Mouse (Mus musculus): ENCODE measurements around the gene Mtg1. TPM values are rescaled to one million over a fixed set of nuclear protein-coding genes. Genes with fewer than 3 reads are reported as not detected.

Gene Mtg1
- polyA plus RNA-seq, 1 experiment = 11.3 TPM

DNA sequence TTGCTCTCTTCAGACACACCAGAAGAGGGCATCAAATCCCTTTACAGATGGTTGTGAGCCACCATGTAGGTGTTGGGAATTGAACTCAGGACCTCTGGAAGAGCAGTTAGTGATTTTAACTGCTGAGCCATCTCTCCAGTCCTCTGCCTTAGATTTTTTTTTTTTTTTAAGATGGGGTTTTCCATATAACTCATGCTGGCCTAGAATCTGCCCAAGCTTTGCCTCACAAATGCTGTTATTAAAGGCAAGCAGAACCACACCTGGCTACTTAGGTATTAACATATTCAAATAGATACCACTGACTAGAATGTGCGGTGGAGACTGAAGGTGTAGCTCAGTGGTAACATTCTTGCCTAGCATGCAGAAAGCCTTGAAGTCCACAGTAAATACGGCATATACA, 16.9 kb upstream of the Mtg1 start:
- Histone ChIP-seq H3K4me3 (ENCODE audit: control insufficient read depth, low read depth, low read length) (no peak overlapping the region), H3K4me1 (ENCODE audit: control insufficient read depth, insufficient read depth, low read length) (peaks cover 3% of the 10 kb centered on the region), H3K27ac (ENCODE audit: control insufficient read depth, insufficient read depth, low read depth, low read length) (no peak overlapping the region), H3K27me3 (ENCODE audit: control insufficient read depth, insufficient read depth, low read length) (no peaks in the 10 kb centered on the region), H3K36me3 (ENCODE audit: control insufficient read depth, insufficient read depth, low read length) (no peaks in the 10 kb centered on the region)
- TF ChIP-seq POLR2A (IDR thresholded peaks at IDR 0.05; ENCODE audit: control insufficient read depth, low read depth, low read length) (no peak), CTCF (IDR thresholded peaks at IDR 0.05; ENCODE audit: control insufficient read depth, insufficient read depth, insufficient replicate concordance, low read depth, low read length) (no peak)

DNA sequence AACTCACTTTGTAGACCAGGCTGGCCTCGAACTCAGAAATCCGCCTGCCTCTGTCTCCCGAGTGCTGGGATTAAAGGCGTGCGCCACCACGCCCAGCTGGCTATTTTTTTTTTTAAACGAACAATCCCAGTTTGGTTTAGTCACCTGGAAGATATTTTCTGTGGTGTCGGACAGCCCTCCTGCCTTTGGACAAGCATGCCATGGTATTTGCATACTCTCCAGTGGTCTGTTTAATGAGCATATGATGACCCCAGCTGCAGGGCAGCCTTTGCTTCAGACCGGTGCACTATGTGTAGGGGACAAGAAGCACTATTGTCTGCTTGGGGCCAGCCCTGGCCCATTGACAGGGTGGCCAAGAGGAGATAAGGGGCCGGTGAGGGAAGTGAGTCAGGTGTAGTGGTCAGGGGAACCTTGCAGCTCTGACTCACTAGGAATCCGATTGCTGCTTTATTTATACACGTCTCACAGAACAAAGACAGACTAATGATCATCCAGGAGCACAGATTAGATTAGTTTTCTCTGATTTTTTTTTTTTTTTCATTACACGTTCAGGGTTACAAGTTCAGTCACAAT, 15.9 kb upstream of the Mtg1 start:
- Histone ChIP-seq H3K4me1 (ENCODE audit: control insufficient read depth, insufficient read depth, low read length) (peaks cover 9% of the 10 kb centered on the region), H3K27me3 (ENCODE audit: control insufficient read depth, insufficient read depth, low read length) (no peaks in the 10 kb centered on the region), H3K4me3 (ENCODE audit: control insufficient read depth, low read depth, low read length) (no peak overlapping the region), H3K27ac (ENCODE audit: control insufficient read depth, insufficient read depth, low read depth, low read length) (no peak overlapping the region), H3K36me3 (ENCODE audit: control insufficient read depth, insufficient read depth, low read length) (no peaks in the 10 kb centered on the region)
- TF ChIP-seq POLR2A (IDR thresholded peaks at IDR 0.05; ENCODE audit: control insufficient read depth, low read depth, low read length) (no peak), CTCF (IDR thresholded peaks at IDR 0.05; ENCODE audit: control insufficient read depth, insufficient read depth, insufficient replicate concordance, low read depth, low read length) (no peak)

DNA sequence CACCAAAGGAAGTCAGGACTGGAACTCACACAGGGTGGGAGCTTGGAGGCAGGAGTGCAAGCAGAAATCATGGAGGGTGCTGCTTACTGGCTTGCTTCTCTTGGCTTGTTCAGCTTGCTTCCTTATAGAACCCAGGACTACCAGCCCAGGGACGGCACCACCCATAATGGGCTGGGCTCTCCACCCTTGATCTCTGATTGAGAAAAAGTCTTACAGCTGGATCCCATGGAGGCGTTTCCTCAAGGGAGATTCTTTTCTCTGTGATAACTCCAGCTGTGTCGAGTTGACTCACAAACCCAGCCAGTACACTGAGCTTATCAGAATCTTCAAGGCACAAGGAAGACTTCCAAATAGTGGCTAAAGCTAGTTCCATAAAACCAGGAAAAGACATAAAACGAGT, 14.6 kb upstream of the Mtg1 start:
- Histone ChIP-seq H3K4me3 (ENCODE audit: control insufficient read depth, low read depth, low read length) (no peak overlapping the region), H3K36me3 (ENCODE audit: control insufficient read depth, insufficient read depth, low read length) (no peaks in the 10 kb centered on the region), H3K4me1 (ENCODE audit: control insufficient read depth, insufficient read depth, low read length) (peaks cover 11% of the 10 kb centered on the region), H3K27ac (ENCODE audit: control insufficient read depth, insufficient read depth, low read depth, low read length) (no peak overlapping the region), H3K27me3 (ENCODE audit: control insufficient read depth, insufficient read depth, low read length) (no peaks in the 10 kb centered on the region)
- TF ChIP-seq CTCF (IDR thresholded peaks at IDR 0.05; ENCODE audit: control insufficient read depth, insufficient read depth, insufficient replicate concordance, low read depth, low read length) (no peak), POLR2A (IDR thresholded peaks at IDR 0.05; ENCODE audit: control insufficient read depth, low read depth, low read length) (no peak)

DNA sequence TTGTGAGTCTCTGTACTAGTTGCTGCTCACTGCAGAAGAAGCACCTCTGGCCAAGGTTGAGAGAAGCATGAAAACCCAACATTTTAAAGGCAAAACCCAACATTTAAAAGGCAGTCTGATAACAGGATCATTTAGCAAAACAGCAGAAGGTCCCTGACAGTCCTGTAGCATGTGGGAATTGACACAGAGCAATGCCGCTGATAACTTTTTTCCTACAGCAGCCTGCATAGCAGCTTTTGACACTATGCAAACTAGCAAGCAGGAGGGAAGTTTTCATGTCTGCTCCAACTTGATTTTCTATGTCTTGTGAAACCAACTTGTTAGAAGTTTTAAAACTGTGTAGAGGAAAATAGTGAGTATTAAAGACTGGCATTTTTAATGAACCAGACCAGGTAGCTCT, 13.0 kb upstream of the Mtg1 start:
- H3K27me3 ChIP-seq (ENCODE audit: control insufficient read depth, insufficient read depth, low read length) = no peaks in the 10 kb centered on the region
- no peak overlapping the region for H3K27ac ChIP-seq (ENCODE audit: control insufficient read depth, insufficient read depth, low read depth, low read length)
- H3K36me3 ChIP-seq (ENCODE audit: control insufficient read depth, insufficient read depth, low read length) = no peaks in the 10 kb centered on the region
- H3K4me1 ChIP-seq (ENCODE audit: control insufficient read depth, insufficient read depth, low read length) = peaks cover 11% of the 10 kb centered on the region
- H3K4me3 ChIP-seq (ENCODE audit: control insufficient read depth, low read depth, low read length) = no peak overlapping the region
- TF ChIP-seq POLR2A (IDR thresholded peaks at IDR 0.05; ENCODE audit: control insufficient read depth, low read depth, low read length) (no peak), CTCF (IDR thresholded peaks at IDR 0.05; ENCODE audit: control insufficient read depth, insufficient read depth, insufficient replicate concordance, low read depth, low read length) (no peak)

DNA sequence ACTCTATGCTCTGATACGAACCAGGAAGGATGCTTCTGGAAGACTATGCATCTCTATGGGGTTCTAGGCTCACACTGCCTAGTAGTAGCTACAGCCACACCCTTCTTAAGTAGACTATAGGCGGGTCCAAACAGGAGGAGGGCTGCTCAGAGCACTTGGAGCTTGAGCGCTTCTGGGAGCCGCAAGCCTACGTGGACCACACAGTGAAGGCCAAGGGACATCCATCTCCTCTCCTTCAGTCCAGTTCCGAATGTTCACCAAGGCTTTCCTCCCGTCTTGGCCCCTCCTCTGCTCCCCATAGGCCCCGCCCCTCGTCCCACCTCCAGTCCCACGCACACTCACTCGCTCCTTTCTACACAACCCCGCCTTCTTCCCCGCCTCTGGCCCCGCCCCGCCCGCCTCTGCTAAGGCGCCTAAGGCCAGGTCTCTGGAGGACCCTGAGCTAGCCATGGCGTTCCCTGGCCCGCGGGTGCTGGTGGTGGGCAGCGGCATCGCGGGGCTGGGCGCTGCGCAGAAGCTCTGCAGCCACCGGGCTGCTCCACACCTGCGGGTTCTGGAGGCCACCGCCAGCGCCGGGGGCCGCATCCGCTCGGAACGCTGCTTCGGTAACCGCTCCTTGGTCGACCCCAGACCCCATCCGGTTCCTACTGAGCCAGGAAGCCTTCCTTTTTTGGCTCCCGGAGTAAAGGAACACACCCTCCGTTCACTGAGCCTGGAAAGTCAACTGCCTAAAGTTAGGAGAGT, 11.9 kb upstream of the Mtg1 start:
- 0 out of 2 replicates have a peak, but pooled peaks have one; percentile 48 for TF ChIP-seq POLR2A (IDR thresholded peaks at IDR 0.05; ENCODE audit: control insufficient read depth, low read depth, low read length)
- no peak for TF ChIP-seq CTCF (IDR thresholded peaks at IDR 0.05; ENCODE audit: control insufficient read depth, insufficient read depth, insufficient replicate concordance, low read depth, low read length)
- H3K4me1 ChIP-seq (ENCODE audit: control insufficient read depth, insufficient read depth, low read length) = peaks cover 11% of the 10 kb centered on the region
- H3K27me3 ChIP-seq (ENCODE audit: control insufficient read depth, insufficient read depth, low read length) = no peaks in the 10 kb centered on the region
- H3K4me3 ChIP-seq (ENCODE audit: control insufficient read depth, low read depth, low read length) = peak overlapping the region; percentile 71
- H3K27ac ChIP-seq (ENCODE audit: control insufficient read depth, insufficient read depth, low read depth, low read length) = peak overlapping the region; percentile 47
- no peaks in the 10 kb centered on the region for H3K36me3 ChIP-seq (ENCODE audit: control insufficient read depth, insufficient read depth, low read length)

DNA sequence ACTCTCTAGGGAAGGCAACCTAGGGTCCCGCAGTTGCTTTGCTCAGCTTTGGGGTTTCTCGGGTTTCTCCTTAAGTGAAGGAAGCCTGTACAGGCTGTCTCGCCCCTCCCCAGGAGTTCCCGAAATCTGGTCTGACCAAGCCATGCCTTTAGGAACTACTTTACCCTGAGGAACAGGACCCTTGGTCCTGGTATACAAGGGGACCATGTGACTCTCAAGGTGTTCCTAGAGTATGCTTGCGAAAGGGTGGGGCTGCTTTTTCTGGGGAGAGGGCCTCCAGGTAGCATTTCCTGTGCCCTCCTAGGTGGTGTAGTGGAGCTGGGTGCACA, 11.4 kb upstream of the Mtg1 start:
- Histone ChIP-seq H3K4me3 (ENCODE audit: control insufficient read depth, low read depth, low read length) (peak overlapping the region; percentile 71), H3K36me3 (ENCODE audit: control insufficient read depth, insufficient read depth, low read length) (no peaks in the 10 kb centered on the region), H3K27me3 (ENCODE audit: control insufficient read depth, insufficient read depth, low read length) (no peaks in the 10 kb centered on the region), H3K4me1 (ENCODE audit: control insufficient read depth, insufficient read depth, low read length) (peaks cover 11% of the 10 kb centered on the region), H3K27ac (ENCODE audit: control insufficient read depth, insufficient read depth, low read depth, low read length) (peak overlapping the region; percentile 47; the same call in 1 of the 2 replicates)
- TF ChIP-seq CTCF (IDR thresholded peaks at IDR 0.05; ENCODE audit: control insufficient read depth, insufficient read depth, insufficient replicate concordance, low read depth, low read length) (no peak), POLR2A (IDR thresholded peaks at IDR 0.05; ENCODE audit: control insufficient read depth, low read depth, low read length) (no peak)

DNA sequence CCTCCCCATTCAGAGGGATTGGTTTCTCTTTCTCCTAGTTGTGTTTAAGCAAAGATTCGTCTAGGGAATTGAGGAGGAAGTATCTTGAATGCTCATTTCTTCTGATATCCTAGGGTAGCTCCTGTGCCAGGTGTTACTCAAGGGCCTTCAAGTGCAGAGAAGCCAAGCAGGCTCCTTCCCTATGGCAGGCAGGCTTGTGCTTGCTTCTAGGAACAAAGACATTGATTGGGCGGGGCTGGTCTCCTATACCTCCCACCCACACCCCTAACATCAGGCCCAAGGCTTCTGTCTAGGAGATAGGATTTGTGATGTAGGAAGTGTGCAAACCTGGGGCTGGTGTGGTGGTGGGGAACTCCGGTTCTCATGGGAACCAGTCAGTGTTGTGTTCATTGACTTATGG, 10.4 kb upstream of the Mtg1 start:
- Histone ChIP-seq H3K27ac (ENCODE audit: control insufficient read depth, insufficient read depth, low read depth, low read length) (no peak overlapping the region), H3K27me3 (ENCODE audit: control insufficient read depth, insufficient read depth, low read length) (no peaks in the 10 kb centered on the region), H3K4me3 (ENCODE audit: control insufficient read depth, low read depth, low read length) (no peak overlapping the region), H3K4me1 (ENCODE audit: control insufficient read depth, insufficient read depth, low read length) (peaks cover 11% of the 10 kb centered on the region), H3K36me3 (ENCODE audit: control insufficient read depth, insufficient read depth, low read length) (no peaks in the 10 kb centered on the region)
- TF ChIP-seq CTCF (IDR thresholded peaks at IDR 0.05; ENCODE audit: control insufficient read depth, insufficient read depth, insufficient replicate concordance, low read depth, low read length) = no peak
- no peak for TF ChIP-seq POLR2A (IDR thresholded peaks at IDR 0.05; ENCODE audit: control insufficient read depth, low read depth, low read length)
